Mouse (Mus musculus) spleen, adult 12 weeks (tissue): ENCODE data around the gene Hist2h2aa2.
"Not testable (repeated sequence)": the region's sequence is repeated elsewhere in the genome, so short reads cannot be mapped to it uniquely, and the experiment has no call there.

Experiments used
- DNase-seq: peaks from one replicate; pipeline ENCODE4 v3.0.0; 2022; ENCODE audit warnings: low spot score

The Hist2h2aa2 gene

DNA sequence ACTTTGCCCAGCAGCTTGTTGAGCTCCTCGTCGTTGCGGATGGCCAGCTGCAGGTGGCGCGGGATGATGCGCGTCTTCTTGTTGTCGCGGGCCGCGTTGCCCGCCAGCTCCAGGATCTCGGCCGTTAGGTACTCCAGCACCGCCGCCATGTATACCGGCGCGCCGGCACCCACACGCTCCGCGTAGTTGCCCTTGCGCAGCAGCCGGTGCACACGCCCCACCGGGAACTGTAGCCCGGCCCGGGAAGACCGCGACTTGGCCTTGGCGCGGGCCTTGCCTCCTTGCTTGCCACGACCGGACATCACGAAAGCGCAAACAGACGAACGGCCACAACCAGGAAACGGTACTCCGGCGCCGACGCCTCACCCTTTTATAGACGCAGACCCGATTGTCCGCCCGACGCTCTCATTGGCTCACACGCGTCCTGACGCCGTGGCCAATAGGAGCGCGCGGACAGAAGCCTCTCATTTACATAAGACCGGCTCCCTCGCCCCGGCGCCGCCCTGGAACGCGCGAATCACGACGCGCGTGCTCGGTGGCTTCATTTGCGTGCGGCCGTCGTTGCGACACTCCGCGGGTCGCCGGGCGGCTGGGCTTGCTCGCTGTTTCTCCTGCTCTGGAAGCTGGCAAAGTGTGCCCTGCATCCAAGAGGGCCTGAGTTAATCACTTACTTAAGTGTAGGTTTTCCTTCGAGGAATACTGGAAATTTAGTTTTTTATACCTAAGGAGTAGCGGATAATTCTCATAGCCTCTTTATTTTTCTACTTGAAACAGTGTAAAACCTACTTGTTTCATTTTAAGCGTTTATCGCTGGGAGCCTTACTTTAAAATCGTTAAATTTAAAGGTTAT is at the start of gene Hist2h2aa2:
Gene Hist2h2aa2 (minus strand): TSS at position 328 of the 850 bp plus-strand sequence.
- peak; percentile 99 for DNase-seq

DNA sequence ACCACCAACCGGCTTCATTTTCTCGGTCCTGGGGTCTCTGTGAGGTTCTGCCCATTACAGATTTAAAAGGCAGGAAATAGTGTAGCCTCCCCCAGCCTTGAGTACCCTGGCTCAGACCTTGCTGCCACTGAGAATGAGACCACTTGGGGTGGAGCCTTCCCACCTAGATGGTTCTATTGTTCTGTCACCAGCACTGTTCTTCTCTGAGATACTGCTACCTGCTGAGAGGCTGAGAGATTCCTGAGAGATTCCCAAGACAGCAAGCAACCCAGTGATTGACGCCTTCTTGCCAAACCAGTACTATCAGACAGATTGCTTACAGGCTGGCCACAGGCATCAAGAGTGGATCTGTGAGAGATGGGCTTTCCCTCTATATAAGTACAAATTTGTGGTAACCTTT is 49.1 kb upstream of the Hist2h2aa2 start:
- DNase-seq = no peak

DNA sequence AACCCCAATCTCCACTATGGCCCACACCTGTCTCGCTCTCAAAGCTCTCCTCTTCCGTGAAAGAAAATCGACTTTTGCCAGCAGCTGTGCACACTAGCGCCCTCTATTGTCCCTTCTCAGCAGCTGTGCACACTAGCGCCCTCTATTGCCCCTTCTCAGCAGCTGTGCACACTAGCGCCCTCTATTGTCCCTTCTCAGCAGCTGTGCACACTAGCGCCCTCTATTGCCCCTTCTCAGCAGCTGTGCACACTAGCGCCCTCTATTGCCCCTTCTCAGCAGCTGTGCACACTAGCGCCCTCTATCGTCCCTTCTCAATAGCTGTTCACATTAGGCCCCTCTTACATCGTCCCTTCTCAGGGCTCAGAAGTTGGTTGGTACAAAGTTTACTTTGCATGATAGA is 47.3 kb upstream of the Hist2h2aa2 start:
- not testable (repeated sequence) for DNase-seq

DNA sequence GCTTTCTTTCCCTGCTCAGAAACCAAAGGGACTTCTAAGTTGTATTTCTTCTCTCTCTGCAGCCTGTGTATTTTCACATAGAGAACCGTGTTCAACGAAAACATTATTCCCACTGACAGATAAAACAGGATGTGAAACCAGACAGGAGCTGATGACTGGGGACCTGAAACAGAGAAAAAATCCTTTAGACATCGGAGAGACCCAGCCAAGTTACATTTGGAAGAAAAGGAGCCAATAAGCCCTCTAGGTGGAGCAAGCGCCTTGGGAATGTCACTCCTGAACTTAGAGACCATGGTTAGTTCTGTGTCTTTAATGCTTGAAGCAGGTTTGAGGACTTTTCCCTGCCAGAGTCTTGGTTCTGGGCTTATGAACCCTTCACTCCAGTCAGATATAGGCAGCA is 44.4 kb upstream of the Hist2h2aa2 start:
- no peak for DNase-seq

DNA sequence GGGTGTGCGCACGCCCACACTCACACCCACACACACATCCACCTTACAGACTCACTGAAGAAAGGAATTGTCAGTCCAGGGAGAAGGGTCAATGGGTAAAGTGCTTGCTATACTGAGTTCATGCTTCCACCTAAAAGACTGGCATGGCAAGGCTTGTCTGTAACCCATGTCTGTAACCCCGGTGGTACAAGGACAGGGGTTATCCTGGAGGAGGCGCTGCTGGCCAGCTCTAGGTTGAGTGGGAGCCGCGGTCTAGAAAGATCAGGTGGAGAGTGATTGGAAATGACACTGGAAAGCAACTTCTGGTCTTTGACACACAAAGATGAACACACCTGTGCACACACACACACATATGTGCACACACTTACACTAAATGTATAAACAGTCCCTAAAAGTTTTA is 40.6 kb upstream of the Hist2h2aa2 start:
- DNase-seq = no peak

DNA sequence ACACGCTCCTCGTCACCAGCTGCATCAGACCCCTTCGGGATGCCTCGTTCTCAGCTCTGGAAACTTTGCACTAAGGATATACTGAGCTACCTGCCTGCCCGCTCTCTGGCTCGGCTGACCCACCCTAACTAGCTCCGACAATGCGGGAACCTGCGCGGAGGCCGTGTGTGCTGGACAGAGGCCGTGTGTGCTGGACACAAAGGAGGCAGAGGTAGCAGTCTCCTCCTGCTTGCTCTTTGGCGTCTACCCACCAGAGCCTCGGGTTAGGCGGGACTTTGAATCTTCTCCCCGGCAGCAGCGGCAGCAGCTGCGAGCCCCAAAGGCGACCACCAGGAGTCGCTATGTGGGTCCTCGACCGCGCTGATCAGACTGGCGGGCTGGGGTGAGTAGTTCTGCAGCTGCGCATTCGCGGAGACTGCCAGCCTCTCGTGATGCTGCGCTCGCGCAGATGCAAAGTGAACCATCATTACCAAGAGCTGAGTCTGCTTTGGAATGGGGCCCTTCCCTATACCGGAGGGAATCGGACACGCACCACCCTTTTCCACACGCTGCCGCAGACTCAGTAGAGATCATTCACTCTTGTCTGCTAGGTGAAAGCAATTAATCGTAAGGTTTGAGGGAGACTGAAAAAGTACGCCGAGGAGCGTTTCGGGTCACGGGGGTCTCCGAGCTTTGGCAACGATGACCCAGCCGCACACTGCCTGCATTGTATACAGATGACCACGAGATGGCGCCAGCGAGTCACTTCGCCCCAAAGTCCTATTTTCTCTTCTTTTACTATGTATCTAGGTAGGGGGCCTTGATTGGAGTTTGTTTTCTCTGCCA is 37.9 kb upstream of the Hist2h2aa2 start:
- peak; percentile 86 for DNase-seq

DNA sequence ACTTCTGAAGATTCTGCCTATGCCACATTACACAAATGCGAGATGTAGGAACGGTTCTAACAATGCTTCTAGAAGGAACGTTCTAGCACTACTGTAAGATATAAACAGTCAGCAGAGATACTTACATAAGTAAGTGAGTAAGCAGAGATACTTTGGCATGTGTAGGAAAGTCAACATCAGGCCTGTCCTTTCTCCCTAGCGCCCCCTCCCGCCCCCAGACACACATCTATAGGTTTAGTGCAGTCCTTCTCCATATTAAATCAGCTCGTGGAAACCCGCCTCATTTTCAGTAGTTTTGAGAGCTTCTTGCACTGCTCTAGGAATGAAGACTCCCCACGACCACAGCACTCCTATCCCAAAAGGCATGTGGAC is 37.3 kb upstream of the Hist2h2aa2 start:
- DNase-seq = peak; percentile 49

- peak; percentile 45 for DNase-seq
These were observed 33.8 kb upstream of the Hist2h2aa2 start for GRCm38 (mm10) chr3:96273591-96274465.

DNA sequence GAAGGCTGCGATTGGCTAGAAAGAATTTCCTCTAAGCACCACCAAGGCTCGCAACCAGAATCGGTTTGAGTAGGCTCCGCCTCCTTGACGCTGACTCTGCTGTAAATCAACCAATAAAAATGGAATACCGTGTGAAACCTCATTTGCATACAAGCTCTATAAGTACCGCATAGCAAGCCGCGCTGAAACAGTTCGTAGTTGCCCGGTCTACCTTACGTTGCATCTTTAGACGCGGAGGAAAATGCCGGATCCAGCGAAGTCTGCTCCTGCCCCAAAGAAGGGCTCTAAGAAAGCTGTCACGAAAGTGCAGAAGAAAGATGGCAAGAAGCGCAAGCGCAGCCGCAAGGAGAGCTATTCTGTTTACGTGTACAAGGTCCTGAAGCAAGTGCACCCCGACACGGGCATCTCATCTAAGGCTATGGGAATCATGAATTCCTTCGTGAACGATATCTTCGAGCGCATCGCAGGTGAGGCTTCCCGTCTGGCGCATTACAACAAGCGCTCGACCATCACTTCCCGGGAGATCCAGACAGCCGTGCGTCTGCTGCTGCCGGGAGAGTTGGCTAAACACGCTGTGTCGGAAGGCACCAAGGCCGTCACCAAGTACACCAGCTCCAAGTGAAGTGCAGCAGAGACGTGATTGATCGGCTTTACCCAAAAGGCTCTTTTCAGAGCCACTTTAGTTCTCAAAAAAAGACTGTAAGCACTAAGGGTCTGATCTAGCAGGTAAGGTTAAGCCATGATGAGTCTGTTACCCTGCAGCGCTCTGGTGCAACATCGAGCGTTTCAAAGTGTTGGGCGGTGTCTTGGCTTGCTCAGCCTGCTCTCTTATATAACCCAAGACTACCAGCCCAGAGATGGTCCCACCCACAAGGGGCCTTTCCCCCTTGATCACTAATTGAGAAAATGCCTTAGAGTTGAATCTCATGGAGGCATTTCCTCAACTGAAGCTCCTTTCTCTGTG is 29.7 kb upstream of the Hist2h2aa2 start, which contains the start of gene Hist2h2bb:
Gene Hist2h2bb (plus strand): TSS at position 242 of the 964 bp plus-strand sequence.
- DNase-seq = peak; percentile 92

DNA sequence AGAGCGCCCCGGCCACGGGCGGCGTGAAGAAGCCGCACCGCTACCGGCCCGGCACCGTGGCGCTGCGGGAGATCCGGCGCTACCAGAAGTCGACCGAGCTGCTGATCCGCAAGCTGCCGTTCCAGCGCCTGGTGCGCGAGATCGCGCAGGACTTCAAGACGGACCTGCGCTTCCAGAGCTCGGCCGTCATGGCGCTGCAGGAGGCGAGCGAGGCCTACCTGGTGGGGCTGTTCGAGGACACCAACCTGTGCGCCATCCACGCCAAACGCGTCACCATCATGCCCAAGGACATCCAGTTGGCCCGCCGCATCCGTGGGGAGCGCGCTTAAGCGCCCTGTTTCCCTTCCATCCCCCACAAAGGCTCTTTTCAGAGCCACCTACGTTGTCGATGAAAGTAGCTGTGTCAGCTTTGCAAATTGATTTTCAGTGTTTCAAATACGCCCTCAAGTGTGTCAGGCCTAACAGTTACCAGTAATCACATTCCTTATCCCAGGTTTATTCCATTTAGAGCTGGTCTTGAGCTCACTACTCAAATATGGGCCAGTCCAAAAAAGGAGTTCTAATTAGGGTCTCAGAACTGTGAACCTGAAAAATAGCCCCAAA is 28.8 kb upstream of the Hist2h2aa2 start:
- peak; percentile 63 for DNase-seq

GRCm38 (mm10) chr3:96268051-96268775 is 28.1 kb upstream of the Hist2h2aa2 start, which contains the start of gene Hist2h3b:
Gene Hist2h3b, plus strand, starts transcription at chr3:96268654.
- peak; percentile 81 for DNase-seq

GRCm38 (mm10) chr3:96267541-96267940 is 27.5 kb upstream of the Hist2h2aa2 start:
- DNase-seq = no peak

- DNase-seq = no peak
These were observed 26.1 kb upstream of the Hist2h2aa2 start for GRCm38 (mm10) chr3:96266132-96266710.

DNA sequence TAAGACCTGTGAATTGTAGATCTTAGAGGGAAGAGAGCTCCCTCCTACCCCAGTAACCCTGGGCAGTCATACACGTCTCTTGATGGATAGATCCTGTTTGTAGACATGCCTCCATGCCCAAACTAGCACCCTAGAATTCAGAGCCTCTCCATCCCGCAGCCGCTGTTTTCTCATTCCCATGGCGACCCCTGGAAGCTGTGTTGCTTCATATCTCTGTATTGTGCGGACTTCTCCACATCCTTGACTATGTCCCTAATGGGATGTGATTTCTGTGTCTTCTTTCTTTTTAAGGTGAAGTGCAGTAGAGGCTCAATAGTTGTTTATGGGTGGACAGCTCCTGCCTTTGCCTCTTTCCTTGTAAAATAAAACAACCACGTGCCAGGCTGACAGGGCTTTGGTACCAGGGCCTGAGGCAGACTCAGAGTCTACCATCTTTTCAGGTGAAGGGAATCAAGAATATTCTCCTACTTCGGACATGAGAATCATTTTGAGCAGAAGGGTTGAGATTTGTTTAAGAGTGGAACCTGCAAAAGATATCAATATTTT is 24.4 kb upstream of the Hist2h2aa2 start:
- DNase-seq = no peak

- DNase-seq = peak; percentile 57
These were observed 23.7 kb upstream of the Hist2h2aa2 start for GRCm38 (mm10) chr3:96263558-96264403.

- DNase-seq = peak; percentile 97
These were observed 23.0 kb upstream of the Hist2h2aa2 start, which contains the start of gene Hist2h4 for GRCm38 (mm10) chr3:96262979-96263550. Gene Hist2h4, minus strand, starts transcription at chr3:96263311.

- DNase-seq = peak; percentile 79
These were observed 22.3 kb upstream of the Hist2h2aa2 start for GRCm38 (mm10) chr3:96262216-96262875.
